Mouse (Mus musculus): Measurements from ENCODE around the gene Poldip2. TPM values are rescaled to one million over a fixed set of nuclear protein-coding genes. Genes with fewer than 3 reads are reported as not detected.

Poldip2 gene
- polyA plus RNA-seq, 1 experiment from 2014 or later: 185 TPM

GRCm38 (mm10) chr11:78555623-78556022 lies 43.6 kb downstream of the Poldip2 start:
- no peaks in the 10 kb centered on the region for H3K27me3 ChIP-seq
- 79% methylated on average over 3 of the region's 3 CpGs for WGBS

GRCm38 (mm10) chr11:78556070-78556469 lies 44.1 kb downstream of the Poldip2 start:
- no peaks in the 10 kb centered on the region for H3K36me3 ChIP-seq
- ATAC-seq (ENCODE audit: low FRiP score): no peak
- no peak overlapping the region for H3K9ac ChIP-seq
- H3K27ac ChIP-seq: no peak overlapping the region
- H3K27me3 ChIP-seq: no peaks in the 10 kb centered on the region
- H3K4me1 ChIP-seq (replicated peaks): peaks cover 8% of the 10 kb centered on the region; the same call in 1 of the 2 replicates
- H3K4me3 ChIP-seq: no peak overlapping the region
- WGBS: 78% methylated on average over 4 of the region's 4 CpGs
- H3K9me3 ChIP-seq: no peaks in the 10 kb centered on the region; the same call in 1 of the 2 replicates
- no peak overlapping the region for H3K4me2 ChIP-seq

More at GRCm38 (mm10) chr11:78555623-78556022, 43.6 kb downstream of the Poldip2 start:
- peaks cover 10% of the 10 kb centered on the region; the same call in 1 of the 2 replicates for H3K4me1 ChIP-seq (replicated peaks)
- no peak overlapping the region for H3K9ac ChIP-seq
- H3K9me3 ChIP-seq: no peaks in the 10 kb centered on the region; the same call in 1 of the 2 replicates
- no peaks in the 10 kb centered on the region for H3K36me3 ChIP-seq
- no peak for ATAC-seq (ENCODE audit: low FRiP score)
- no peak overlapping the region for H3K27ac ChIP-seq
- no peak overlapping the region for H3K4me2 ChIP-seq
- no peak overlapping the region for H3K4me3 ChIP-seq

GRCm38 (mm10) chr11:78557241-78557640 lies 45.2 kb downstream of the Poldip2 start:
- WGBS: 62% methylated on average over 8 of the region's 8 CpGs
- Histone ChIP-seq H3K9ac (0 out of 2 replicates have a peak overlapping the region, but pooled peaks have one; percentile 10), H3K36me3 (no peaks in the 10 kb centered on the region), H3K4me3 (no peak overlapping the region), H3K9me3 (no peaks in the 10 kb centered on the region; the same call in 1 of the 2 replicates), H3K27ac (peak overlapping the region; percentile 40; the same call in 1 of the 2 replicates), H3K4me2 (no peak overlapping the region), H3K27me3 (no peaks in the 10 kb centered on the region), H3K4me1 (replicated peaks) (0 out of 2 replicates have a peak, but pooled peaks cover 5% of the 10 kb centered on the region)
- ATAC-seq (ENCODE audit: low FRiP score): no peak

GRCm38 (mm10) chr11:78560447-78560846 lies 48.5 kb downstream of the Poldip2 start:
- Histone ChIP-seq H3K9me3 (no peaks in the 10 kb centered on the region), H3K4me3 (no peak overlapping the region), H3K9ac (no peak overlapping the region), H3K4me1 (replicated peaks) (0 out of 2 replicates have a peak, but pooled peaks cover 5% of the 10 kb centered on the region), H3K27me3 (no peaks in the 10 kb centered on the region), H3K27ac (no peak overlapping the region), H3K36me3 (peaks cover 2% of the 10 kb centered on the region; the same call in 1 of the 2 replicates), H3K4me2 (no peak overlapping the region)
- WGBS: 20% methylated on average over 4 of the region's 4 CpGs
- ATAC-seq (ENCODE audit: low FRiP score): peak; percentile 72; the same call in 1 of the 2 replicates

DNA sequence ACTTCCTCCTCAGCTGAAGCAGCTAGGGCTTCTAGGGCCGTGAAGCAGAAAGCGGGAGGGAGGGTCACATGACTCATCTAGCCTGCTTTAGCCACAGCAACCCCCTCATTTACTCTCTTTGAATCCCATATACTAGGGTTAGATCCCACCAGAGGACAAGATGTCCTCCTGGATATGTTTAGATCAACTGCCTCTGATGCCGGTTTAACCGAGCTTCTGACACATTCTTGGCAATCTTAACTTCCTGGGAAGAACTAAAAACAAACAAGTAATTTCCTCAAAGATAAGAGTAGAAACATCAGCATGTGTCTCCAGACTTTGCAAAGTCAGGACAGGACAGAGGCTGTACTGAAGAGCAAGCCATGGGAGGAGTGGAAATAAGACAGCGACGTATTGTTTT lies 54.8 kb downstream of the Poldip2 start:
- Histone ChIP-seq H3K36me3 (peaks cover 46% of the 10 kb centered on the region), H3K27ac (no peak overlapping the region), H3K9ac (no peak overlapping the region), H3K27me3 (no peaks in the 10 kb centered on the region), H3K9me3 (no peaks in the 10 kb centered on the region), H3K4me3 (no peak overlapping the region), H3K4me2 (no peak overlapping the region), H3K4me1 (replicated peaks) (no peaks in the 10 kb centered on the region)
- ATAC-seq (ENCODE audit: low FRiP score): no peak
- 81% methylated on average over 6 of the region's 6 CpGs for WGBS

DNA sequence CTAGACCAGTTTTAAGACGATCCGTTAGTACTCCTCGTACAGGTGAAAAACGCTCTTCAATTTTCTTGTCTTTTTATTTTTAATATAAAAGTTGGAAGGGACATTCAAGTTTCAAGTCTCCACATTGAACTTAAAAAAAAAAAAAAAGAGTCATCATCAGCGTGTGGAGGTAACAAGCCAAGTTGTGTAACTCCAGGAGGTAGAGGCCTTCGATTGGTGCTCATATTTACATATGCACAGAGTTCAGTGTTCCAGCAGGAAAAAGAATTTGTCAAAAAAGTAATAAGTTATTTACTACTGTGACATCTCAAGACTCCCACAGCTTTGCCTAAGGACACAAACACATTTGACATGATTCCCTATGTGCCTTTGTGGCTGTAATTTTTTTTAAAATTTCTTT lies 55.6 kb downstream of the Poldip2 start:
- WGBS: 96% methylated on average over 6 of the region's 6 CpGs
- Histone ChIP-seq H3K36me3 (peaks cover 54% of the 10 kb centered on the region), H3K27me3 (no peaks in the 10 kb centered on the region), H3K4me3 (no peak overlapping the region), H3K9me3 (no peaks in the 10 kb centered on the region), H3K4me2 (no peak overlapping the region), H3K27ac (no peak overlapping the region), H3K4me1 (replicated peaks) (no peaks in the 10 kb centered on the region), H3K9ac (no peak overlapping the region)
- ATAC-seq (ENCODE audit: low FRiP score): no peak

GRCm38 (mm10) chr11:78568827-78569226 lies 56.8 kb downstream of the Poldip2 start:
- 87% methylated on average over 10 of the region's 10 CpGs for WGBS
- Histone ChIP-seq H3K27ac (no peak overlapping the region), H3K4me3 (no peak overlapping the region), H3K4me1 (replicated peaks) (no peaks in the 10 kb centered on the region), H3K9ac (no peak overlapping the region), H3K4me2 (no peak overlapping the region), H3K27me3 (no peaks in the 10 kb centered on the region), H3K9me3 (no peaks in the 10 kb centered on the region), H3K36me3 (peaks cover 63% of the 10 kb centered on the region)
- no peak for ATAC-seq (ENCODE audit: low FRiP score)

GRCm38 (mm10) chr11:78569806-78570205 lies 57.8 kb downstream of the Poldip2 start:
- WGBS: 74% methylated on average over 3 of the region's 3 CpGs

GRCm38 (mm10) chr11:78571441-78571840 lies 59.4 kb downstream of the Poldip2 start:
- Histone ChIP-seq H3K4me3 (no peak overlapping the region), H3K4me2 (no peak overlapping the region), H3K4me1 (replicated peaks) (no peaks in the 10 kb centered on the region), H3K36me3 (peaks cover 67% of the 10 kb centered on the region), H3K9ac (no peak overlapping the region), H3K27ac (no peak overlapping the region), H3K27me3 (no peaks in the 10 kb centered on the region), H3K9me3 (no peaks in the 10 kb centered on the region)
- no peak for ATAC-seq (ENCODE audit: low FRiP score)
- 96% methylated on average over 8 of the region's 8 CpGs for WGBS

More at GRCm38 (mm10) chr11:78569806-78570205, 57.8 kb downstream of the Poldip2 start:
- H3K36me3 ChIP-seq: peaks cover 70% of the 10 kb centered on the region
- no peaks in the 10 kb centered on the region for H3K27me3 ChIP-seq
- H3K4me1 ChIP-seq (replicated peaks): no peaks in the 10 kb centered on the region
- H3K9ac ChIP-seq: no peak overlapping the region
- H3K27ac ChIP-seq: no peak overlapping the region
- ATAC-seq (ENCODE audit: low FRiP score): no peak
- H3K4me3 ChIP-seq: no peak overlapping the region
- H3K4me2 ChIP-seq: no peak overlapping the region
- H3K9me3 ChIP-seq: no peaks in the 10 kb centered on the region

DNA sequence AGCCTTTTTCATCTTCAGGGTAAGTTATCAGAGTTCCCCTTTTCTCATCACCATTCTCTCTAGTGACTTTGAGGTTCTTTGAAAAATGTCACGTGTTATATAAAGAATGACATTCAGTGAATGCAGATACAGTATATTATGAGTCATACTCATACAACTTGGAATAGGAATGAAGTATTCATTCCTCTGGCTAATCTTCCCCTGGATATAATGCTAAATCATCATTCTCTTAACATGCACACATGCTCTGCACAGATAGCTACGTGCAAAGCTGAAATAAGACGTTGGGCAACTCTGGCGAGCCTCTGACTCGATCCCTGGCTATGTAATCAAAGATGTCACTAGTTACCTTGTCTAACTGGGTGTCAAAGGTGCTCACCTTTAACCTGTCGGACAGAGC lies 59.9 kb downstream of the Poldip2 start:
- H3K4me3 ChIP-seq: no peak overlapping the region
- ATAC-seq (ENCODE audit: low FRiP score): no peak
- peaks cover 67% of the 10 kb centered on the region for H3K36me3 ChIP-seq
- H3K27me3 ChIP-seq: no peaks in the 10 kb centered on the region
- H3K27ac ChIP-seq: no peak overlapping the region
- H3K9ac ChIP-seq: no peak overlapping the region
- no peak overlapping the region for H3K4me2 ChIP-seq
- WGBS: 92% methylated on average over 6 of the region's 6 CpGs
- H3K9me3 ChIP-seq: no peaks in the 10 kb centered on the region
- no peaks in the 10 kb centered on the region for H3K4me1 ChIP-seq (replicated peaks)

Other genes with a start within 250 kb of the Poldip2 start
- gene BC030499, start 221.4 kb upstream of the Poldip2 start, polyA plus RNA-seq (2015; fragmentation: Nextera tagmentation; extraction: Ambion mirVana): 0.19 and 0.49 TPM in 2 replicates
- 9.9 and 10.2 TPM in 2 replicates for gene Spag5, start 210.7 kb upstream of the Poldip2 start, polyA plus RNA-seq (2015; fragmentation: Nextera tagmentation; extraction: Ambion mirVana)
- 144 and 175 TPM in 2 replicates for gene Aldoc, start 189.2 kb upstream of the Poldip2 start, polyA plus RNA-seq (2015; fragmentation: Nextera tagmentation; extraction: Ambion mirVana)
- 75.0 and 78.2 TPM in 2 replicates for gene Pigs, start 183.8 kb upstream of the Poldip2 start, polyA plus RNA-seq (2015; fragmentation: Nextera tagmentation; extraction: Ambion mirVana)
- gene Unc119, start 168.7 kb upstream of the Poldip2 start, polyA plus RNA-seq (2015; fragmentation: Nextera tagmentation; extraction: Ambion mirVana): 75.1 and 76.7 TPM in 2 replicates
- gene Foxn1, start 125.6 kb upstream of the Poldip2 start, polyA plus RNA-seq (2015; fragmentation: Nextera tagmentation; extraction: Ambion mirVana): not detected in 2 replicates
- not detected in 2 replicates for gene Slc13a2, start 90.0 kb upstream of the Poldip2 start, polyA plus RNA-seq (2015; fragmentation: Nextera tagmentation; extraction: Ambion mirVana)
- 22.2 and 22.9 TPM in 2 replicates for gene Slc46a1, start 46.5 kb upstream of the Poldip2 start, polyA plus RNA-seq (2015; fragmentation: Nextera tagmentation; extraction: Ambion mirVana)
- gene Sarm1, start 14.4 kb upstream of the Poldip2 start, polyA plus RNA-seq (2015; fragmentation: Nextera tagmentation; extraction: Ambion mirVana): 45.0 and 47.2 TPM in 2 replicates
- gene Vtn, start 13.1 kb upstream of the Poldip2 start, polyA plus RNA-seq (2015; fragmentation: Nextera tagmentation; extraction: Ambion mirVana): 171 and 184 TPM in 2 replicates
- 0.13 and 0.19 TPM in 2 replicates for gene Sebox, start 8.7 kb upstream of the Poldip2 start, polyA plus RNA-seq (2015; fragmentation: Nextera tagmentation; extraction: Ambion mirVana)
- gene Tmem199, start within 50 bp of the Poldip2 start, polyA plus RNA-seq (2015; fragmentation: Nextera tagmentation; extraction: Ambion mirVana): 93.6 and 101 TPM in 2 replicates
- 51.9 and 52.4 TPM in 2 replicates for gene Tnfaip1, start 24.1 kb downstream of the Poldip2 start, polyA plus RNA-seq (2015; fragmentation: Nextera tagmentation; extraction: Ambion mirVana)
- 118 and 124 TPM in 2 replicates for gene Ift20, start 24.2 kb downstream of the Poldip2 start, polyA plus RNA-seq (2015; fragmentation: Nextera tagmentation; extraction: Ambion mirVana)
- 28.5 and 30.5 TPM in 2 replicates for gene Tmem97, start 38.6 kb downstream of the Poldip2 start, polyA plus RNA-seq (2015; fragmentation: Nextera tagmentation; extraction: Ambion mirVana)
- gene Nlk, start 185.2 kb downstream of the Poldip2 start, polyA plus RNA-seq (2015; fragmentation: Nextera tagmentation; extraction: Ambion mirVana): 29.9 and 31.8 TPM in 2 replicates
- 28.3 and 33.3 TPM in 2 replicates for gene Ccnq, start 239.5 kb downstream of the Poldip2 start, polyA plus RNA-seq (2015; fragmentation: Nextera tagmentation; extraction: Ambion mirVana)

Measured in hindbrain, embryonic 13.5 days (tissue).